Mouse (Mus musculus) thymus, adult 2 months (tissue): ENCODE data around the gene Ermard. TPM values are rescaled to one million over a fixed set of nuclear protein-coding genes. Genes with fewer than 3 reads are reported as not detected.

Experiments used
- DNase-seq: peaks from one replicate; pipeline ENCODE4 v3.0.0; 2021
- H3K27ac ChIP-seq: fragments of 200-500 bp; 2 replicates; pipeline ENCODE4 v1.5.1; 2012; ENCODE audit warnings: low read length, control low read depth; ENCODE audit not compliant: control insufficient read depth, insufficient read depth
- H3K27me3 ChIP-seq: fragments of 200-500 bp; 2 replicates; pipeline ENCODE4 v1.6.1; 2012; ENCODE audit warnings: mild to moderate bottlenecking, low read length, moderate library complexity, mixed read lengths; ENCODE audit not compliant: control insufficient read depth, insufficient read depth
- H3K36me3 ChIP-seq: fragments of 200-500 bp; 2 replicates; pipeline ENCODE4 v1.6.1; 2012; ENCODE audit warnings: mild to moderate bottlenecking, low read length, moderate library complexity; ENCODE audit not compliant: control insufficient read depth, insufficient read depth
- H3K4me1 ChIP-seq: fragments of 200-500 bp; replicated peaks from 2 replicates; pipeline ENCODE4 v1.6.1; 2012; ENCODE audit warnings: low read length; ENCODE audit not compliant: control insufficient read depth, insufficient read depth
- H3K4me3 ChIP-seq: fragments of 200-500 bp; 2 replicates; pipeline ENCODE4 v1.5.1; 2012; ENCODE audit warnings: mild to moderate bottlenecking, low read length, control low read depth, moderate library complexity; ENCODE audit not compliant: control insufficient read depth, insufficient read depth
- CTCF ChIP-seq: fragments of 200-500 bp; IDR thresholded peaks from 2 replicates; pipeline ENCODE4 v1.5.1; 2012; ENCODE audit warnings: mild to moderate bottlenecking, control low read depth, low read length, moderate library complexity, borderline replicate concordance; ENCODE audit not compliant: control insufficient read depth, poor library complexity, insufficient read depth; ENCODE audit errors: extremely low read depth
- POLR2A ChIP-seq: fragments of 200-500 bp; IDR thresholded peaks from 2 replicates; pipeline ENCODE4 v1.6.1; 2012; ENCODE audit warnings: mild to moderate bottlenecking, low read length, control low read depth, moderate library complexity; ENCODE audit not compliant: control insufficient read depth, poor library complexity, insufficient read depth; ENCODE audit errors: extremely low read depth
- WGBS: fragments of 180-500 bp; shearing (Covaris S2); methylation state at CpG from one replicate; pipeline ENCODE4 v1.1.7; 2018; 5-methylcytosine and 5-hydroxymethylcytosine counted together
- polyA plus RNA-seq: library from polyadenylated mRNA; depleted of rRNA; stranded (reverse); fragments of >200 nt; gene quantifications from 2 replicates; pipeline ENCODE4 v1.2.3, GENCODE M21; 2012

Ermard gene
- polyA plus RNA-seq, 1 experiment = 69.0 TPM

DNA sequence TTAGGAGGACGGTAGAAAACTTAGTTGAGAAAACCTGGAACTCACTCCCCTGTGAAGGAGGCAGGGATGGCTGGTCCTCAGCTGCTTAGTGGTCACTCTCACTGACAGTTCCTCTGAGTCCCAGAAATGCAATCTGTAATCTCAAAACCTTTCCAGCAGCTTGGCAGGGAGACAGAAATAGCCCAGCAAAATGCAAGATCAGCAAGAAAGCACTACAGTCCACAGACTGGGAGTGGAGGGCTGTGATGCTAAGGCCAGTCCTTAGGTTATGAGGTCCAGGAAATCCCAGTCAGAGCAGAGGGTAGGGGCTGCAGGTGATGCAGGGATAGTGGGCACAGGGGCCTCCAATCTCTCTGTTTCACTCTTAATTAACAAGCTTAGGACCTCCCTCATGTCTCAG, 25.9 kb downstream of the Ermard start:
- 98% methylated on average over 1 of the region's 1 CpGs for WGBS
- no peaks in the 10 kb centered on the region for H3K4me1 ChIP-seq
- H3K27ac ChIP-seq = no peak overlapping the region
- H3K4me3 ChIP-seq = no peak overlapping the region
- no peak for DNase-seq
- H3K36me3 ChIP-seq = no peaks in the 10 kb centered on the region
- TF ChIP-seq POLR2A = no peak
- TF ChIP-seq CTCF = no peak
- no peaks in the 10 kb centered on the region for H3K27me3 ChIP-seq

DNA sequence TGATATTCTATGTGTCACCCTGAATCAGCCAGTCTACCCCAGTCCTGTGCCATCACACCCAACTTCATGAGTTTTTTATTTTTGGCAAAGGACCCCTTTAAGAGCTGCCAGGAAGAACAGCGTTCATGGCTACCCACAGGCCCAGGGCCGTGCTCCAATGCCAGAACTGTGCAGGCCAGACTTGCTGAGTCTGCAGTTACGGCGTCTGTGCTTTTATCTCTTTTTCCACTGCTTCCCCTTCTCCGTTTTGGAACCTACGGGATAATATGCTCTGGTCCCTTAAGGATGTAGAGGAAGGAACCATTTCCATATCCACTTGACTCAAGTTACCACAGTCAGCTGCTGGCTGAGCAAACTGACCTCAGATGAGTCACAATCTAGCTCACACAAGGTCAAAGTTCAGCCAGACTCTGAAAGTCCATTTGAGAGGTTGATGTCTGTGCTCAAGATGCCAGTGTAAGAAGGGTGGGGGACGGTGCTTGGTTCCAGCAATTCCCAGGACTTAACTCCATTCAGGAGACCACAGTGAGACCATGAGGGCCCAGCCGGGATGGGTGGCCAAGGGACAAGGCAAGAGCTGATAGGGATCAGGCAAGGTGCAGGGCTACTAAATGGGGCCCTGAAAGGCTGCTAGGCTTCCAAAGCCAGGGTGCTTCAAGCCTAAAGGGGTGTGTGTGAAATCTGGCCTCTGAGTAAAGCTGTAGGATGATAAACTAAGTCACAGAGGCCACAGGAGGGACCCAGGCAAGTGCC, 27.2 kb downstream of the Ermard start:
- WGBS = 90% methylated on average over 8 of the region's 8 CpGs
- no peaks in the 10 kb centered on the region for H3K36me3 ChIP-seq
- TF ChIP-seq POLR2A (no peak), CTCF (no peak)

DNA sequence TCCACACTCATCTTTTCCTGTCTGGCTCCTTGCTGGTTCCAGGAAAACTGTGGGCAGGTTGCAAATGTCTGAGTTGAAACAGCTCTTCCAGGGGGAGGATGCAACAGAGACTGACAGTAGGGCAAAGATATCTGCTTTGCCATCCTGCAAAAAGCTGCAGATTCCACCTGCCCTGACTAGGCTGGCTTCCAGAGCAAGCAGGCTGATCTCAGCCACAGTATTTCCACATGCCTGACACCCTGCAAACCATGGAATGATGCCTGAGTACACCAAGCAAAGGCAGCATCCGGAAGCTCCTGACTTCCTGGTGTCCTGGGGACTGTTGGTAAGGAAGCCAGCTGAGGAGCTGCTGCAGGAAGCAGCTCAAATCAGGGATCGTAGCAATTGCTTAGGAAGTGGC, 28.1 kb downstream of the Ermard start:
- Histone ChIP-seq H3K36me3 (no peaks in the 10 kb centered on the region), H3K27ac (no peak overlapping the region), H3K4me1 (no peaks in the 10 kb centered on the region), H3K27me3 (no peaks in the 10 kb centered on the region), H3K4me3 (no peak overlapping the region)
- no peak for DNase-seq
- TF ChIP-seq CTCF (no peak), POLR2A (no peak)
- 89% methylated on average over 2 of the region's 2 CpGs for WGBS

More for the DNA sequence above, 27.2 kb downstream of the Ermard start:
- no peak for DNase-seq
- no peaks in the 10 kb centered on the region for H3K4me1 ChIP-seq
- H3K4me3 ChIP-seq = no peak overlapping the region
- H3K27me3 ChIP-seq = no peaks in the 10 kb centered on the region
- H3K27ac ChIP-seq = no peak overlapping the region

DNA sequence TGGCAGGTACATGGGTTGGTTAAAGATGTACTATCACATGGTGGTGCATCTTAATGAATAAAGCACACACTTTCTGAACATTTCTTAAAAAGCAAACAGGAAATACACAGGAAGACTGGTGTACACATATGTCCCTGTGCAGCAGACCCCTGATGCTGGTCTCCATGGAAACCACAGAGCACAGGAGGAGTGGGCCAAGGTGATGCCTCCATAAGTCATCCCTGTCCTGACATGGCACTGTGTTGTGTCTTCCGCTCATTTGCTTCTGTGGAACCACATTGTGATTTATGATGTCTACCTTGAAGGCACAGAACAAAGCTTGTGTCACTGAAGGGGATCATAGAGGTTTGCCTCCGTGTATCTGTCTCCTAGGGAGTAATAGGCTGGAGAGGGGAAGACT, 31.2 kb downstream of the Ermard start:
- TF ChIP-seq CTCF (no peak), POLR2A (no peak)
- Histone ChIP-seq H3K4me1 (no peaks in the 10 kb centered on the region), H3K27me3 (no peaks in the 10 kb centered on the region), H3K36me3 (no peaks in the 10 kb centered on the region), H3K27ac (no peak overlapping the region), H3K4me3 (no peak overlapping the region)
- DNase-seq = no peak
- WGBS = 99% methylated on average over 2 of the region's 2 CpGs

DNA sequence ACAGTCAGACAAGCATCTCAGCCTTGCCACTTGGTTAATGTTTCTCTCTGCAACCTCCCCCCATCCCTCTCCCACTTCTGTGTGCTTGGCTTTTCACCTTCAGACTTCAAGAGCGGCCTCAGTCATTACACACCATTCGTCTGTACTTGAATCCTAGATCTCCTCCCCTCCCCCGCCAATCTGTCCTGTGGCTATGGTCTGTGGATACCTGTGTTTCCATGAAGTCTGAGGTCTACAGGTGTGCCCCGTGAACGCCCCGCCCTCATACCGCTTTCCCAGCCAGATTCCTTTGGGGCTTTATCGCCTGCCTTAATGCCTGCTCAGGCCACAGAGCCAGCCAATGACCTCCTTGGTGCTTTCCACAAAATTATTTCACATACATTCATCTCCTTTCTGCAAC, 34.0 kb downstream of the Ermard start:
- no peaks in the 10 kb centered on the region for H3K4me1 ChIP-seq
- no peaks in the 10 kb centered on the region for H3K36me3 ChIP-seq
- no peak for TF ChIP-seq CTCF
- no peak for TF ChIP-seq POLR2A
- WGBS = 96% methylated on average over 8 of the region's 8 CpGs
- no peaks in the 10 kb centered on the region for H3K27me3 ChIP-seq
- no peak for DNase-seq
- H3K4me3 ChIP-seq = no peak overlapping the region
- H3K27ac ChIP-seq = no peak overlapping the region

DNA sequence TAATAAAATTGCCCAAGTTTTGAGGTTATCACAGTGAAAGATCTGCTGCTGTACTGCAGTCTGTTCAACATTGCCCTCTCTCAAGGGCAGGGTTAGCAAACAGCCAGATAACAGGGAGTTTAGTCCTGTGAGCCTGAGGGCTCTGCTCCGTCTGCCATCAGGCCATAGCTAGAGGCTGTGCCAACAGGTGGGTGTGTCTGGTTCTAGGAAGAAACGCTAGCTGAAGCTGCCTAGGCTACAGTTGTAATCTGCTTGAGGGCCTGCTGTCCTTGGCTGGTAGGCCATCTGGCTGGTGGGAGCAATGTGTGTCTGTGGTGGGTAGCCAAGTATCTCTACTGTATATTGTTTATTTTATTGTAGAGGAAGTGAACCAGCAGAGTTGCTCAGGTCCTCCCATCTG, 36.5 kb downstream of the Ermard start:
- Histone ChIP-seq H3K27me3 (no peaks in the 10 kb centered on the region), H3K36me3 (no peaks in the 10 kb centered on the region), H3K4me3 (no peak overlapping the region), H3K27ac (no peak overlapping the region), H3K4me1 (no peaks in the 10 kb centered on the region)
- 84% methylated on average over 2 of the region's 2 CpGs for WGBS
- no peak for DNase-seq
- TF ChIP-seq POLR2A (no peak), CTCF (no peak)
